Mouse (Mus musculus) gastrocnemius, postnatal 25 days (tissue): ENCODE data around the gene Znhit2. TPM values are rescaled to one million over a fixed set of nuclear protein-coding genes. Genes with fewer than 3 reads are reported as not detected.
A peak's percentile ranks its signal among the peaks of the same experiment; 100 is the strongest.
"Not testable (repeated sequence)": the region's sequence is repeated elsewhere in the genome, so short reads cannot be mapped to it uniquely, and the experiment has no call there.

Source experiments
- DNase-seq: peaks from one replicate; pipeline ENCODE4 v3.0.0; 2022
- long read RNA-seq, 2 experiments: library from polyadenylated mRNA; stranded (forward); transcript quantifications; one replicate each; pipeline ENCODE4 v2.0.0; 2021
- total RNA-seq, 2 experiments: library from RNA; stranded (reverse); gene quantifications; 1 replicate in 1 of 2; 2 replicates in 1 of 2; pipeline ENCODE4 v1.2.3; 2021

Znhit2 gene
- total RNA-seq: 1 to 10 TPM; 6.8 to 7.7 TPM
- long read RNA-seq, experiment 1, transcript Znhit2-201 (1 exons, 1,281 nt): major isoform, 15 of 15 reads
- long read RNA-seq, experiment 1, partial matches to known transcripts: 0 of 15 reads
- long read RNA-seq, experiment 1, other reads (novel, unspliced or antisense): 0 of 15 reads
- long read RNA-seq, experiment 2, transcript Znhit2-201 (1 exons, 1,281 nt): major isoform, 13 of 13 reads
- long read RNA-seq, experiment 2, partial matches to known transcripts: 0 of 13 reads
- long read RNA-seq, experiment 2, other reads (novel, unspliced or antisense): 0 of 13 reads

GRCm38 (mm10) chr19:6061021-6061533 lies at the start of gene Znhit2:
TSS of gene Znhit2 (plus strand) at chr19:6061192.
- peak; percentile 94 for DNase-seq

DNA sequence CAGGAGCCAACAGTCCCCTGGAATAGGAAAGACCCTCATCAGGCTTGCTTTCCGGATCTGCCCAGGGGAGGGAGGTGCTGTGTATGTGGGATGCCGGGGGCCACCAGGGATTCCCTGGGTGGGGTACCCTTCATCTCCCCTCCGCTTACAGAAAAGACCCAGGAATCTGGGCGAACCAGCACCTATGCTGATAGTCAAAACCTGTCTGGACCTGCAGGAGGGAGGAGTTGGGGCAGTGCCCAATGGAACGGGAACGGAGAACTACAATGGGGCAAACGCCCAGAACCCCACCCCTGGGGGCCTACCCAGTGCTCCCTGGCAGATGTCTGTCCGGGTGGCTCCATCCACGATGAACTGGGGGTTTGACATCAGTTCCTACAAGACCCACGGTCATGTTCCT lies 47.3 kb upstream of the Znhit2 start:
- no peak for DNase-seq

- peak; percentile 66 for DNase-seq
Observed at GRCm38 (mm10) chr19:6014991-6015510, 45.9 kb upstream of the Znhit2 start.

DNA sequence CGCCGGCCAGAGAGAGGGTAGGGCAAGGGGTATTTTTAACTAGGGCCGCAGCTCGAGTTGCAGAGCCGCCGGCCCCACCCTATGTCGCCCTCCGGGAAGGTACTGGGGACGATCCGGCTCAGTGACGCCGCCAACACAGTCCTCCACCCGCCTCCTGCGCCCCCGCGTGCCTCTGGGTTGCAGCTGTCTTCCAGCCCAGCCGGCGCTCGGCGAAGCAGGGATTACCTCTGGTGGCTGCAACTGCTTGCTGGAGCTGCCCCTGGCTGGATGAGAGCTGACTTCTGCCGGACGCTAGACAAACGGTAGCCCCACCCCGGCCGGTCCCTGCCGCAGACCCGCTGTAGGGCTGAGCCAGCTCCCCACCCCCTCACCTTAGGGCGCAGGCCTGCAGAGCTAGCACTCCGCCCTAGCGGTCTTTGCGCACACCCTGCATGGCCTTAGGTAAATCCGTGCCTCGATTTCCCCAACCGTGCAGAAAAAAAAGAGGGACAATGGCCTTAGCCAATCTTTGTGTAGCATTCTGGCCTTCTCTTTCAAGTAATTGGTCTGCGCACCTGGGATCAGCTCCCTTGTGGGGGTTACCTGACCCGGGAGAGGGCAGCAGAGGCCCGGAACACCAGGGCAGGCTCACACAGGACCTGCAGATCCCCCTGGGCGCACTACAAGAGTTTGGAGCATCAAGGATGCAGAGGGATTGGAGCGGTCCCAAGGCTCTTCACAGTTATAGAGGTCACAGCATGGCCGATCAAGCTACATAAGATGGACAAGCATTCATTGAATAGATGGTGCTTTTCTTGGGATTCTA lies 45.3 kb upstream of the Znhit2 start, which contains the start of gene Capn1:
Capn1 (minus strand) TSS at position 387 of the 805 bp plus-strand sequence.
- DNase-seq: peak; percentile 88

GRCm38 (mm10) chr19:6016532-6016931 lies 44.5 kb upstream of the Znhit2 start:
- no peak for DNase-seq

- DNase-seq: peak; percentile 72
Observed at GRCm38 (mm10) chr19:6018142-6019089, 42.6 kb upstream of the Znhit2 start.

- DNase-seq: no peak
Observed at GRCm38 (mm10) chr19:6020276-6020675, 40.7 kb upstream of the Znhit2 start.

GRCm38 (mm10) chr19:6023059-6023458 lies 37.9 kb upstream of the Znhit2 start:
- DNase-seq: no peak

DNA sequence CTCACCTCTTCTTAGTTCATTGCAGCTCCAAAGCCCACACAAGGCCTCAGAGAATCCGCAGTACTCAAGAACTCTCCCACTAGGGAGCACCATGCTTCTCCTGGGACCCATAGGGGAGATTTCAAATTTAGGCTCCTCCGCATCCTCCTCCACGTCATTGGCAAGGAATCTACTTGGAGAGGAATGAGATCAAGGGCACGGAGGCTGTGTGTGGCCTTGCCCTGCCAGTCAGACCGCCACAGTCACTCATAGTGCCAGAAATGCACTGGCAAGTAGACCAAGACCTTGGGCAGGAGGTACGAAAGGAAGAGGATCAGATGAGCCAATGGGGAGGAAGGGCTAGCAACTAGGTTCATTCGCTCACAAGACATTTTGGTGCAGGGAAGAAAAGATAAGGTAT lies 37.1 kb upstream of the Znhit2 start:
- no peak for DNase-seq

- no peak for DNase-seq
Observed at GRCm38 (mm10) chr19:6028991-6029390, 32.0 kb upstream of the Znhit2 start.

- DNase-seq: no peak
Observed at GRCm38 (mm10) chr19:6029426-6029825, 31.6 kb upstream of the Znhit2 start.

DNA sequence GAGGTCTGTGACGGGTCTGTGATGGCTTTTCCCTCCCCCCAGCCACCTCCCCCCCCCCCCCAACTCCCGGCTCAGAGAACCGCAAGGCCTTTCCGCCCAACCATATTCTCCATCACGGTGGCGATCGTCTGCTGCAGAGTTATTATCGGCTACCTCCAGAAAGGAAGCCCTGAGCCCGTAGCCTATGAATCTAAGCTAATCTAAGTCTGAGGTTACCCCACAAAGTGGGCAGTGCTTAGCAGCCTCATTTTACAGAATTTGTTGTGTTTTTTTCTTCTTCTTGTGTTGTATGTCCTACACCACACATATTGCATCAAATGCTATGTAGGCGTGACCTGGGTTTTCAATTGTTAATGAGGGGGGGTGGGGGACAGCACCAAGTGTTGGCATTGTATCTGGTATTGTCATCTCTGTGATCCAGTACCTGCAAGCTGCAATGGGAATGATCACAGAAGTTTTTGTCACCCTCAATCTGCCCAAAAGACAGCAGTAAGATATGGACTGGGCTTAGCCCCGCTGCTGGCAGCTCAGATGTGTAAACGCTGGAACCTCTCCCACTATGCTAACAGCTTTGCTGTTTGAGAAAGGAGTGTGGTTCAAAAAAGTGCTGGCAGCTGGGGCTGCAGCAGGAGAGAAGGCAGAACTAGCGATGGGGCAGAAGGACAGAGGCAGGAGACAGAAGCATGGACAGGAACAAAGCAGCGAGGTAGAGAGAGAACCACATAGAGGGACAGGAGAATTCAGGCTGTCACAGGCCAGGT lies 30.3 kb upstream of the Znhit2 start:
- no peak for DNase-seq

- DNase-seq: no peak
Observed at GRCm38 (mm10) chr19:6035966-6036585, 24.9 kb upstream of the Znhit2 start.

GRCm38 (mm10) chr19:6037695-6038094 lies 23.3 kb upstream of the Znhit2 start:
- DNase-seq: no peak

DNA sequence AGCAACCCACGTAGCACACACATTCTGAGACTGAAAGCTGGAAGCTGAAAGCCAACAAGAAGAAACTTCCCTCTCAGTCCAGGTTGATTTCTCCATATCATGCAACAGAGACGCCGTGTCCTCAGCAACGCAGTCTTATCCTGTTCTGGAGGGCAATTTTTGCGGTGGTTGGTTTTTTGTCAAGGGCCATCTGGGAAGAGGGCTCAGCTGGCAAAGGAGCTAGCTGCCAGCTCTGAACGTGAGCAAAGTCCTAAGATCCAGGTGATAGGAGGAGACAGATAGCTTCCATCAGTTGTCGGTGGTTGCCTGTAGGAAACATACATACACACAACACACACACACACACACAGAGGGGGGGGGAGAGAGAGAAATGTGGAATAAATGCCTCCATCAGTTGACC lies 22.7 kb upstream of the Znhit2 start:
- no peak for DNase-seq

- no peak for DNase-seq
Observed at GRCm38 (mm10) chr19:6040002-6040401, 21.0 kb upstream of the Znhit2 start.

DNA sequence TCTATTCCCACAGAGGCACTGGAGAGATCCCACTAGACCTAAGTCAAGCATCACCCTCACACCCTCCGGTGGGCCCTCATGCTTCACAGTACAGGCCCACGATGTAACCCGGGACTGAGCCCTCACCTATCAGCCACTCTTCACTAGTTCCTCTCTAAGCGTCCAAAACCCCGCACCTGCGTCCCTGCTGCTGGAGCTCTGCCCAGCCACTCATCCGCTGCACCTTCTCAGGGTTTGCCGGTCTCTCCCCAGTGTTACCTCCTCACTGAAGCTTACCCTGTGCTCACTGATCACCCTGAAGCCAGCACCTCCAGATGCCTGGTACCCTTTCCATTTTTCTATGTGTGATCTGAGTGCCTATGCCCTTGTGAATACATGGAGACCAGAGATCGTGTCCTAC lies 18.7 kb upstream of the Znhit2 start:
- DNase-seq: no peak

GRCm38 (mm10) chr19:6044102-6044501 lies 16.9 kb upstream of the Znhit2 start:
- DNase-seq: not testable (repeated sequence)

- DNase-seq: no peak
Observed at GRCm38 (mm10) chr19:6045366-6046293, 15.4 kb upstream of the Znhit2 start.
